Mouse (Mus musculus) bone marrow, adult 2 months (tissue): ENCODE results near the gene Bace2.

ENCODE experiments used
- CTCF ChIP-seq: fragments of 200-500 bp; IDR thresholded peaks from 2 replicates; pipeline ENCODE4 v1.5.1; 2011; ENCODE audit warnings: low read length, control low read depth; ENCODE audit not compliant: control insufficient read depth, insufficient read depth
- POLR2A ChIP-seq: fragments of 200-500 bp; IDR thresholded peaks from 2 replicates; pipeline ENCODE4 v1.6.1; 2011; ENCODE audit warnings: low read depth, mild to moderate bottlenecking, control low read depth, low read length, borderline replicate concordance; ENCODE audit not compliant: control insufficient read depth

DNA sequence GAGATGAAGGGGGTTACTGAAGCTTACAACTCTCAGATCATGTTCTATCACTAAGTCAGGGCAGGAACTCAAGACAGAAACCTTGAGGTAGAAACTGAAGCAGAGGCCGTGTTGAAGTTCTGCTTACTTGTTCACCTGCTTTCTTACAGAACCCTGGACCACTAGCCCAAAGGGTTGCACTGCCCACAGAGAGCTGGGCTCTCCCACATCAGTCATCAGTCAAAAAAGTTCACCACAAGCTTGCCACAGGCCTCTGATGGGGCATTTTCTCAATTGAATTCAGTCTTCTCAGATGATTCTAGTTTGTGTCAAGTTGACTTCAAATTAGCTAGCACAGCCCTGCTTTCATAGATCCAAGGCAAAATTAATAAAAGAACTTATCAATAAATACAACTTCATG, 103.3 kb downstream of the Bace2 start:
- TF ChIP-seq CTCF, result no peak
- no peak for TF ChIP-seq POLR2A
